ENCODE assay signal across 7 mouse cellular contexts in the genomic region with DNA sequence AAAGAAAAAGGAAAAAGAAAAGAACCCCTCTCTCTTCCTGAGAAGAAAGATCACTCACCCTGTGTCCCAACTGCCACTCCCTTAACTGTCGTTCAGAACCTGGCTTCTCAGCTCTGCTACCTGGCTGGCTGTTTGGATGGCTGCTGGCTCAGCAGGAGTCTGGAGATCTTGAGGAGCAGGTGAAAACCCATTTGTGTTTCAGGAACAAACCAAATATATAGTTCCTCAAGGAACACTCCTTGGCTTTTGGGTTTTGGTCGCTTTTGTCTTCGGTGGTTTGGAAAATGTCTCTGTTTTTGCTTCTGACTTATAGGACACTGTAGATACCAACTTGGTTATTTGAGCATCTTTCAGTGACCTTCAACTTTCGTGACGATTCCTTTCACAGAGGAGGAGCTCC. TPM values are rescaled to one million over a fixed set of nuclear protein-coding genes. Genes with fewer than 3 reads are reported as not detected.
DNase-seq lines count a peak whose midpoint lies in the region; ATAC-seq and TF ChIP-seq lines count a peak whose summit lies in the region.

Gene Gatad1 (minus strand): TSS at position 101 of the 400 bp plus-strand sequence.

- H3K36me3 ChIP-seq in CH12.LX (replicated peaks in 1 of 2; ENCODE audit: control insufficient read depth in 1 of 2, insufficient read depth in 1 of 2, low read length in 1 of 2) (no peaks in the 10 kb centered on the region), MEL (ENCODE audit: control insufficient read depth in 1 of 2, insufficient read depth in 2 of 2, low read length in 2 of 2) (peaks cover 0 to 6% of the 10 kb centered on the region in 2 experiments; a peak in 2 of 4 replicates)
- no peaks in the 10 kb centered on the region for H3K36me3 ChIP-seq in forebrain, embryonic 16.5 days (ENCODE audit: control insufficient read depth, insufficient read depth)
- H3K36me3 ChIP-seq in hindbrain, embryonic 14.5 days (replicated peaks; ENCODE audit: control insufficient read depth, insufficient read depth), result no peaks in the 10 kb centered on the region
- H3K36me3 ChIP-seq in liver, embryonic 16.5 days (ENCODE audit: control insufficient read depth, insufficient read depth), result no peaks in the 10 kb centered on the region

- DNase-seq in CH12.LX (ENCODE audit: extremely low read depth) (no peak), MEL (ENCODE audit: low read depth, low spot score) (no peak), adipocyte (ENCODE audit: low spot score) (no peak)
- DNase-seq in hindbrain, embryonic 14.5 days (ENCODE audit: low spot score), result no peak
- no peak for DNase-seq in spleen, adult 18-20 months

- H3K9me3 ChIP-seq in CH12.LX (replicated peaks; ENCODE audit: low read length), result peaks cover 4% of the 10 kb centered on the region
- no peaks in the 10 kb centered on the region for H3K9me3 ChIP-seq in MEL (replicated peaks; ENCODE audit: insufficient read depth, low read length)
- H3K9me3 ChIP-seq in forebrain, embryonic 16.5 days (ENCODE audit: control insufficient read depth, low read length), result no peaks in the 10 kb centered on the region
- H3K9me3 ChIP-seq in hindbrain, embryonic 14.5 days (ENCODE audit: control insufficient read depth, low read length), result no peaks in the 10 kb centered on the region
- H3K9me3 ChIP-seq in liver, embryonic 16.5 days (replicated peaks; ENCODE audit: control insufficient read depth, low read length), result no peaks in the 10 kb centered on the region

- no peak for ATAC-seq in forebrain, embryonic 16.5 days
- ATAC-seq in hindbrain, embryonic 14.5 days (ENCODE audit: low FRiP score), result no peak
- no peak for ATAC-seq in liver, embryonic 16.5 days (ENCODE audit: low read depth)

- dilution Hi-C loops in CH12.LX (cut with MboI; ENCODE audit: extremely low pct_ligation_motif_present, extremely low pct_unique_long_range_greater_than_20kb, low sequenced_read_pairs), result no loop called here

- no peak within 1 kb of the TSS for H3K4me3 ChIP-seq in CH12.LX (replicated peaks in 1 of 3; ENCODE audit: low read depth in 2 of 3, low read length in 2 of 3, poor library complexity in 1 of 3)
- H3K4me3 ChIP-seq in MEL (ENCODE audit: control insufficient read depth in 1 of 2, insufficient read depth in 1 of 2, low read depth in 2 of 2, low read length in 2 of 2), result no peak within 1 kb of the TSS
- no peak within 1 kb of the TSS for H3K4me3 ChIP-seq in forebrain, embryonic 16.5 days (replicated peaks; ENCODE audit: low read length)
- H3K4me3 ChIP-seq in hindbrain, embryonic 14.5 days (replicated peaks; ENCODE audit: low read length), result no peak within 1 kb of the TSS
- H3K4me3 ChIP-seq in liver, embryonic 16.5 days (ENCODE audit: low read depth, low read length), result no peak within 1 kb of the TSS

- TF ChIP-seq POLR2A in CH12.LX (IDR thresholded peaks at IDR 0.05; ENCODE audit: low read depth, low read length), result no peak
- TF ChIP-seq POLR2A in MEL (IDR thresholded peaks at IDR 0.05; ENCODE audit: control insufficient read depth in 1 of 2, insufficient read depth in 1 of 2, low read depth in 1 of 2, low read length in 2 of 2, poor library complexity in 1 of 2), result no peak

- TF ChIP-seq CTCF in CH12.LX (conservative IDR thresholded peaks at IDR 0.05 in 1 of 2, IDR thresholded peaks at IDR 0.05 in 1 of 2; ENCODE audit: low read depth in 2 of 2, low read length in 2 of 2), result no peak
- no peak for TF ChIP-seq CTCF in MEL (IDR thresholded peaks at IDR 0.05 in 2 of 3, conservative IDR thresholded peaks at IDR 0.05 in 1 of 3; ENCODE audit: control insufficient read depth in 1 of 3, insufficient read depth in 1 of 3, low read depth in 2 of 3, low read length in 3 of 3, poor library complexity in 1 of 3, severe bottlenecking in 1 of 3)

- H3K27me3 ChIP-seq in CH12.LX (replicated peaks), result peaks cover 2% of the 10 kb centered on the region
- H3K27me3 ChIP-seq in MEL (ENCODE audit: control insufficient read depth in 1 of 2, insufficient read depth in 2 of 2, low read length in 2 of 2), result no peaks in the 10 kb centered on the region
- no peaks in the 10 kb centered on the region for H3K27me3 ChIP-seq in forebrain, embryonic 16.5 days (replicated peaks; ENCODE audit: control insufficient read depth, insufficient read depth, low read length)
- H3K27me3 ChIP-seq in hindbrain, embryonic 14.5 days (ENCODE audit: control insufficient read depth, insufficient read depth, low read length), result no peaks in the 10 kb centered on the region
- no peaks in the 10 kb centered on the region for H3K27me3 ChIP-seq in liver, embryonic 16.5 days (ENCODE audit: control insufficient read depth, insufficient read depth, low read depth, low read length)

- no peak within 1 kb of the TSS for H3K4me2 ChIP-seq in CH12.LX (ENCODE audit: insufficient read depth, low read depth, poor library complexity, severe bottlenecking)
- no peak within 1 kb of the TSS for H3K4me2 ChIP-seq in forebrain, embryonic 16.5 days (ENCODE audit: low read length)
- H3K4me2 ChIP-seq in hindbrain, embryonic 14.5 days (replicated peaks), result no peak within 1 kb of the TSS
- no peak within 1 kb of the TSS for H3K4me2 ChIP-seq in liver, embryonic 16.5 days (ENCODE audit: low read depth, low read length)

- H3K4me1 ChIP-seq in CH12.LX (ENCODE audit: control insufficient read depth in 1 of 2, insufficient read depth in 2 of 2), result peaks cover 0 to 15% of the 10 kb centered on the region in 2 experiments; a peak in 2 of 4 replicates
- peaks cover 0 to 2% of the 10 kb centered on the region in 2 experiments; a peak in 2 of 4 replicates for H3K4me1 ChIP-seq in MEL (ENCODE audit: control insufficient read depth in 1 of 2, insufficient read depth in 2 of 2, low read length in 2 of 2)
- no peaks in the 10 kb centered on the region for H3K4me1 ChIP-seq in forebrain, embryonic 16.5 days (replicated peaks; ENCODE audit: control insufficient read depth, insufficient read depth, low read length)
- H3K4me1 ChIP-seq in hindbrain, embryonic 14.5 days (replicated peaks; ENCODE audit: control insufficient read depth, insufficient read depth, low read length), result no peaks in the 10 kb centered on the region
- no peaks in the 10 kb centered on the region for H3K4me1 ChIP-seq in liver, embryonic 16.5 days (ENCODE audit: control insufficient read depth, low read depth, low read length)

- no peak within 1 kb of the TSS for H3K9ac ChIP-seq in CH12.LX (ENCODE audit: insufficient read depth, low read depth)
- no peak within 1 kb of the TSS for H3K9ac ChIP-seq in MEL (ENCODE audit: control insufficient read depth, low read depth, low read length, poor library complexity, severe bottlenecking)
- no peak within 1 kb of the TSS for H3K9ac ChIP-seq in forebrain, embryonic 16.5 days (replicated peaks; ENCODE audit: low read depth, low read length)
- no peak within 1 kb of the TSS for H3K9ac ChIP-seq in hindbrain, embryonic 14.5 days
- no peak within 1 kb of the TSS for H3K9ac ChIP-seq in liver, embryonic 16.5 days (ENCODE audit: low read depth, low read length)

- TF ChIP-seq EP300 in CH12.LX (IDR thresholded peaks at IDR 0.05; ENCODE audit: low read length), result no peak
- no peak for TF ChIP-seq EP300 in MEL (IDR thresholded peaks at IDR 0.05; ENCODE audit: low read depth in 1 of 2, low read length in 2 of 2)

- in situ Hi-C loops in CH12.LX (cut with MboI; ENCODE audit: low pct_ligation_motif_present, low pct_unique_long_range_greater_than_20kb, low sequenced_read_pairs), result no loop called here

- H3K79me2 ChIP-seq in CH12.LX (replicated peaks; ENCODE audit: control insufficient read depth, extremely low read depth, insufficient read depth, poor library complexity, severe bottlenecking), result no peaks in the 10 kb centered on the region
- no peaks in the 10 kb centered on the region for H3K79me2 ChIP-seq in MEL (ENCODE audit: control insufficient read depth, insufficient read depth, low read length, poor library complexity)

- no peak within 1 kb of the TSS for H3K27ac ChIP-seq in CH12.LX (ENCODE audit: insufficient read depth, low read depth)
- H3K27ac ChIP-seq in MEL (ENCODE audit: control insufficient read depth, low read depth, low read length), result no peak within 1 kb of the TSS
- no peak within 1 kb of the TSS for H3K27ac ChIP-seq in forebrain, embryonic 16.5 days (ENCODE audit: low read length)
- no peak within 1 kb of the TSS for H3K27ac ChIP-seq in hindbrain, embryonic 14.5 days
- no peak within 1 kb of the TSS for H3K27ac ChIP-seq in liver, embryonic 16.5 days (ENCODE audit: low read length)

- 89% methylated on average over 5 of the region's 5 CpGs for WGBS in forebrain, embryonic 16.5 days
- WGBS in hindbrain, embryonic 14.5 days, result 79% methylated on average over 5 of the region's 5 CpGs
- WGBS in liver, embryonic 16.5 days (ENCODE audit: insufficient replicate concordance), result 72% methylated on average over 5 of the region's 5 CpGs

- TF ChIP-seq RAD21 in CH12.LX (IDR thresholded peaks at IDR 0.05; ENCODE audit: low read depth, low read length) (no peak), MEL (IDR thresholded peaks at IDR 0.05; ENCODE audit: low read depth, low read length) (no peak)

TF ChIP-seq in CH12.LX, 34 proteins besides CTCF, POLR2A, EP300 and RAD21 (continues in another document):
- TF ChIP-seq CHD1 (IDR thresholded peaks at IDR 0.05; ENCODE audit: low read depth, low read length), result no peak
- no peak for TF ChIP-seq MEF2A (IDR thresholded peaks at IDR 0.05; ENCODE audit: borderline replicate concordance, low read depth, low read length)
- TF ChIP-seq JUND (conservative IDR thresholded peaks at IDR 0.05; ENCODE audit: low read depth, low read length), result no peak
- no peak for TF ChIP-seq JUN (IDR thresholded peaks at IDR 0.05; ENCODE audit: insufficient read depth, low read depth, low read length)
- no peak for TF ChIP-seq E2F4 (IDR thresholded peaks at IDR 0.05; ENCODE audit: insufficient replicate concordance, low read depth, low read length)

TF ChIP-seq in MEL, 35 proteins besides CTCF, POLR2A, EP300 and RAD21 (continues in another document):
- TF ChIP-seq MEF2A (IDR thresholded peaks at IDR 0.05; ENCODE audit: extremely low read depth, insufficient replicate concordance, low read depth, low read length, poor library complexity, severe bottlenecking) (no peak), CHD1 (IDR thresholded peaks at IDR 0.05; ENCODE audit: low read depth, low read length) (no peak), TBP (IDR thresholded peaks at IDR 0.05; ENCODE audit: low read depth, low read length) (no peak), POLR2AphosphoS2 (IDR thresholded peaks at IDR 0.05; ENCODE audit: low read length) (no peak), TAL1 (IDR thresholded peaks at IDR 0.05; ENCODE audit: low read length) (no peak), MYC (IDR thresholded peaks at IDR 0.05; ENCODE audit: low read depth, low read length) (no peak)

RNA-seq across cellular contexts. Expression of gene Gatad1, which starts in this region (rescaled TPM):
- 51.2 and 58.8 TPM in 2 replicates for total RNA-seq in CH12.LX (2012; rRNA removed)
- total RNA-seq in CH12.LX (2014; rRNA removed), result 97.3 and 111 TPM in 2 replicates
- polyA plus RNA-seq in CH12.LX (2012; ENCODE audit: insufficient read length, low read depth), result 119 and 133 TPM in 2 replicates
- 103 and 119 TPM in 2 replicates for total RNA-seq in MEL (2012; rRNA removed)
- polyA plus RNA-seq in MEL (2012; ENCODE audit: insufficient read depth in 1 of 2, insufficient read length in 2 of 2, low read depth in 1 of 2, low replicate concordance in 2 of 2, missing spikeins in 1 of 2), result 100 to 1,000 TPM; 186 to 564 TPM
- 56.9 and 57.3 TPM in 2 replicates for polyA plus RNA-seq in forebrain, embryonic 16.5 days (2015; fragmentation: Nextera tagmentation; extraction: Ambion mirVana)
- polyA plus RNA-seq in hindbrain, embryonic 14.5 days (2014; fragmentation: Nextera tagmentation; extraction: Ambion mirVana), result 77.4 and 81.5 TPM in 2 replicates
- polyA plus RNA-seq in liver, embryonic 16.5 days (2015; fragmentation: Nextera tagmentation; extraction: Ambion mirVana), result 18.7 and 20.7 TPM in 2 replicates
